Mouse (Mus musculus) heart, postnatal 0 days (tissue): ENCODE results near the gene Wbp2.

Experiments used
- CTCF ChIP-seq: IDR thresholded peaks from 2 replicates; pipeline ENCODE4 v1.5.1; 2016; ENCODE audit warnings: antibody characterized with exemption, control low read depth, low read depth
- EP300 ChIP-seq: IDR thresholded peaks from 2 replicates; pipeline ENCODE4 v1.6.1; 2016; ENCODE audit warnings: antibody characterized with exemption, low read depth

DNA sequence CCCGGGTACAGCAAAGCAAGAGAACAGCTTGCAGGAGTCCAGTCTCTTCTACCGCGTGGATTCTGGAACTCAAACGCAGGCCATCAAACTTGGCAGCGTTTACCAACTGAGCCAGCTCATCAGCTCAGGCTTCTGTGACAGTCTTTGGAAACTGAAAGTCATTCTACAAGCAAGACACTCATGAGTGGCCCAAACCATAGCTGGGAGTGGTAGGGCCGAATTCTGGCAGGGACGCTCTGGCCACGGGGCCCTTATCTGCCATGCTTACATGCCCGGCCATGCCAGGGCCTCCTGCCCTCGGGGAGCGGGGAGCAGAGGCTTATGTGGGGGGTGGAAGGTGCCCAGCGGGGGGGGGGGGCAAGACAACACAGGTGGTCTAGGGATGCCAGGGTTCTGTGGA is 16.8 kb upstream of the Wbp2 start:
- TF ChIP-seq CTCF = no peak
- no peak for TF ChIP-seq EP300
